Mouse (Mus musculus): ENCODE data around the gene Igf2bp1. TPM values are rescaled to one million over a fixed set of nuclear protein-coding genes. Genes with fewer than 3 reads are reported as not detected.

Igf2bp1 gene
- total and polyA plus RNA-seq, 2 experiments from 2014 or later = 2.5 to 3.3 TPM

DNA sequence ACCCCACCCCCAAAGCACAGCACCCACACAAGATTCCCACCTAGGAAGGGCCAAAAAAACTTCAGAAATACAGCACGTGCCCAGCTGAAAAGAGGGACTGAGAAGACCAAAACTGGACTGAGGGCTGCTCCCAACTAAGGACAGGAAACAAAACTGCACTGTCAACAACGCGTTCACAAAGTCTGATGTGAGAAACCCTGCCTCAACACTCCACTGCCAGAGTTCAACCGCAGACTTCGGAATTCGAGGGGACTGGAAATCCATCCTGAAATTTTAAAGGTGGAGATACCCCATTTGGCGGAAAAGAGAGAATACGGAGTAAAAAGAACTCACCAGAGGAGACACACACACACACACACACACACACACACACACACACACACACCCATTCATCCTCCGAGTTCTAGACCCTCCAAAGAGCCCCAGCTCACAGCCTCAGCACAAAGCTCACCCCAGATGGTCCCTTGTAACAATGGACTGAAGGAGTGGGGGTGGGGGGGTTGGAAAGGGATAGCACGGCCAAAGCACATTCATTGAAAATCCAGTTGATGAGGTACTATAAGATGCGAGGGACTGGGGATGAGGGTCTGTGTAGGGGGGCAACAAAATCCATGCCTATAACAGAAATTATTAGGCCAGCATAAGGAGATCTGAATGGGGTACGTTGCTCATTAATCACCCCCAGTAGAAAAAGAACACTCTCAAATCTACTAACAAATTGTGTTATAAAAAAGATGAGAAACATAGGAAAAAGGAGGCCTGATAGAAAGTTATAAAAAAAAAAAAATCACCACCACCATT lies 2.4 kb downstream of the Igf2bp1 start:
- Histone ChIP-seq H3K27ac (ENCODE audit: low read depth, low read length) (no peak overlapping the region), H3K9ac (no peak overlapping the region), H3K27me3 (ENCODE audit: insufficient read depth, low read length) (peaks cover 4% of the 10 kb centered on the region; the same call in 1 of the 2 replicates), H3K36me3 (ENCODE audit: insufficient read depth) (no peaks in the 10 kb centered on the region), H3K4me1 (ENCODE audit: insufficient read depth) (peaks cover 10% of the 10 kb centered on the region), H3K4me3 (ENCODE audit: low read depth, low read length) (no peak overlapping the region), H3K9me3 (ENCODE audit: low read length) (no peaks in the 10 kb centered on the region), H3K4me2 (ENCODE audit: low read depth) (peak overlapping the region; percentile 76)
- DNase-seq = no peak
- TF ChIP-seq CTCF (IDR thresholded peaks at IDR 0.05; ENCODE audit: low read depth) = no peak
- ATAC-seq = no peak
- WGBS = 7% methylated on average over 12 of the region's 12 CpGs

GRCm38 (mm10) chr11:95994151-95994550 lies 11.6 kb downstream of the Igf2bp1 start:
- 96% methylated on average over 8 of the region's 8 CpGs for WGBS
- 0 out of 2 replicates have a peak, but pooled peaks cover 6% of the 10 kb centered on the region for H3K4me1 ChIP-seq (ENCODE audit: insufficient read depth)
- H3K36me3 ChIP-seq (ENCODE audit: insufficient read depth) = no peaks in the 10 kb centered on the region
- no peak overlapping the region for H3K27ac ChIP-seq (ENCODE audit: low read depth, low read length)
- TF ChIP-seq CTCF (IDR thresholded peaks at IDR 0.05; ENCODE audit: low read depth) = no peak
- H3K27me3 ChIP-seq (ENCODE audit: insufficient read depth, low read length) = no peaks in the 10 kb centered on the region
- DNase-seq (no peak), ATAC-seq (no peak)
- no peak overlapping the region for H3K4me2 ChIP-seq (ENCODE audit: low read depth)
- H3K9ac ChIP-seq = no peak overlapping the region
- no peak overlapping the region for H3K4me3 ChIP-seq (ENCODE audit: low read depth, low read length)
- H3K9me3 ChIP-seq (ENCODE audit: low read length) = no peaks in the 10 kb centered on the region

DNA sequence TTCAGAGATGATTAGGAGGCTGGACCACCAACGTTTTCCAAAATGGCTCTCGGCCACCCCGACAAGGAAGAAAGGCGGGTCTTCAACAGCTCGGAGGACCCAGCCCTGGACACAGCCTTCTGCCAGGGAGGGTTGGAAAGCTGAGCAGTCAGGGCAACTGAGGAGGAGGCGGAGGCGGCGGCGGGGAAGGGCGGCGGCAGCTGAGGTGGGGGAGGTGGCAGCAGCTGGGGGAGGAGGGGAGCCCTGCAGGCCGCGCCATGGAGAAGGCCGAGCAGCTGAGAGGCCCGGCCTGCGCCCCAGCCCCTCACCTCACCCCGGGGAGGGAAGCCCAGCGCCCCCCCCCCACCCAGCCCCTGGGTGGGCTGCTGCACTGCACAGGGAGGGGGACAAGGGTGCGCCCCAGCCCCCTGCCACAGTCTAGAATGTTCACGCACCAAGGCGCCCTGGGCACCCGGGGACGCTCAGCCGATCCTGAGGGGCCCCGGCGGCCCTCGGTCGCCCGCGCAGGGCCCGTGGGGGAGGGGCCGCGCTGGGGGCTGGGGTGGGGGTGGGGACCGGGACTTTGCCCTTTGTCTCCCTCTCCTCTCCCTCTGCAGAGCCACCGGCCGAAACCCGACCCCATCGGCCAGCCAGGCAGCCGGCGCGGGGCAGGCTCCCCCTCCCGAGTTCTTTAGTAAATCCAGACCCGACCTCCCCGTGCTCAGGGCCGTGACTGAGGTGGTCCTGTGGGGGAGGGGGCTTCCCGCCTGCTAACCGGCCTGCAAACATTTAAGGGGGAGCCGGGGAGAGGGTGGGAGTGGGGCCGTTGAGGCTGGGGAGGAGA lies 14.6 kb downstream of the Igf2bp1 start:
- Histone ChIP-seq H3K9me3 (ENCODE audit: low read length) (no peaks in the 10 kb centered on the region), H3K27ac (ENCODE audit: low read depth, low read length) (peak overlapping the region; percentile 62), H3K9ac (peak overlapping the region; percentile 78), H3K4me1 (ENCODE audit: insufficient read depth) (0 out of 2 replicates have a peak, but pooled peaks cover 6% of the 10 kb centered on the region), H3K4me3 (ENCODE audit: low read depth, low read length) (peak overlapping the region; percentile 45), H3K36me3 (ENCODE audit: insufficient read depth) (no peaks in the 10 kb centered on the region), H3K4me2 (ENCODE audit: low read depth) (peak overlapping the region; percentile 68), H3K27me3 (ENCODE audit: insufficient read depth, low read length) (no peaks in the 10 kb centered on the region)
- ATAC-seq (peak; percentile 81), DNase-seq (peak; percentile 61)
- TF ChIP-seq CTCF (IDR thresholded peaks at IDR 0.05; ENCODE audit: low read depth) = no peak
- 6% methylated on average over 48 of the region's 49 CpGs for WGBS

DNA sequence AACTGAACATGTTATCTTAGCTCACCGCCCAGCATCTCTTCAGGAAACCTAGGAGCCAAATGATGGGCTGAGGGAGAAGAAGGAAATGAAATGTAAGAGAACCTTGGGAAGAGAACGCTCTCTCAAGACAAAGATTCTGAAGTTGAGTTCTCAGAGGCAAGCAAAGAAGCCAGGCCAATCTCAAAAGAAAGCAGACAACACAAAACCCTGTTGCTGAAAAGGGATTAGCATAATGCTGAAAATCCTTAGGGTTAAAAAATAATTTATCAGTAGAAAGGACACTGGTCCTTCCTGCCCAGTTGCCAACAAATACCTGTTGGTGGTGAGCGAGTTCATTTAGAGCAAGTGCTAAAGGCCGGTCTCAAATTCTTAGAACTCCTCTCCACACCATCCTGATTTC lies 15.3 kb downstream of the Igf2bp1 start:
- no peaks in the 10 kb centered on the region for H3K36me3 ChIP-seq (ENCODE audit: insufficient read depth)
- DNase-seq (peak; percentile 22), ATAC-seq (no peak)
- peak overlapping the region; percentile 62; the same call in 1 of the 2 replicates for H3K27ac ChIP-seq (ENCODE audit: low read depth, low read length)
- H3K4me1 ChIP-seq (ENCODE audit: insufficient read depth) = 0 out of 2 replicates have a peak, but pooled peaks cover 6% of the 10 kb centered on the region
- TF ChIP-seq CTCF (IDR thresholded peaks at IDR 0.05; ENCODE audit: low read depth) = no peak
- H3K9me3 ChIP-seq (ENCODE audit: low read length) = no peaks in the 10 kb centered on the region
- H3K4me3 ChIP-seq (ENCODE audit: low read depth, low read length) = peak overlapping the region; percentile 45
- no peaks in the 10 kb centered on the region for H3K27me3 ChIP-seq (ENCODE audit: insufficient read depth, low read length)
- H3K9ac ChIP-seq = peak overlapping the region; percentile 78
- peak overlapping the region; percentile 68 for H3K4me2 ChIP-seq (ENCODE audit: low read depth)
- 38% methylated on average over 4 of the region's 4 CpGs for WGBS

- Histone ChIP-seq H3K4me2 (ENCODE audit: low read depth) (no peak overlapping the region), H3K4me3 (ENCODE audit: low read depth, low read length) (no peak overlapping the region), H3K27me3 (ENCODE audit: insufficient read depth, low read length) (no peaks in the 10 kb centered on the region), H3K9ac (no peak overlapping the region), H3K36me3 (ENCODE audit: insufficient read depth) (no peaks in the 10 kb centered on the region), H3K27ac (ENCODE audit: low read depth, low read length) (no peak overlapping the region), H3K4me1 (ENCODE audit: insufficient read depth) (0 out of 2 replicates have a peak, but pooled peaks cover 6% of the 10 kb centered on the region), H3K9me3 (ENCODE audit: low read length) (no peaks in the 10 kb centered on the region)
- 40% methylated on average over 8 of the region's 8 CpGs for WGBS
- DNase-seq (no peak), ATAC-seq (no peak)
- TF ChIP-seq CTCF (IDR thresholded peaks at IDR 0.05; ENCODE audit: low read depth) = no peak
Observed at GRCm38 (mm10) chr11:95989864-95990263, 15.9 kb downstream of the Igf2bp1 start.

GRCm38 (mm10) chr11:95988533-95988932 lies 17.2 kb downstream of the Igf2bp1 start:
- H3K9ac ChIP-seq = no peak overlapping the region
- H3K4me1 ChIP-seq (ENCODE audit: insufficient read depth) = 0 out of 2 replicates have a peak, but pooled peaks cover 6% of the 10 kb centered on the region
- no peak overlapping the region for H3K4me3 ChIP-seq (ENCODE audit: low read depth, low read length)
- no peaks in the 10 kb centered on the region for H3K27me3 ChIP-seq (ENCODE audit: insufficient read depth, low read length)
- peak; percentile 32 for DNase-seq
- no peak overlapping the region for H3K27ac ChIP-seq (ENCODE audit: low read depth, low read length)
- ATAC-seq = no peak
- WGBS = 17% methylated on average over 9 of the region's 9 CpGs
- H3K36me3 ChIP-seq (ENCODE audit: insufficient read depth) = no peaks in the 10 kb centered on the region
- H3K9me3 ChIP-seq (ENCODE audit: low read length) = no peaks in the 10 kb centered on the region
- TF ChIP-seq CTCF (IDR thresholded peaks at IDR 0.05; ENCODE audit: low read depth) = no peak
- no peak overlapping the region for H3K4me2 ChIP-seq (ENCODE audit: low read depth)

Measured in forebrain, postnatal 0 days (tissue).